Mouse (Mus musculus) c-Kit-negative CD71-positive TER-119-positive erythroid progenitor cells, embryonic 14.5 days (primary cell): Measurements from ENCODE around the gene Diaph3.
"Not testable (repeated sequence)": the region's sequence is repeated elsewhere in the genome, so short reads cannot be mapped to it uniquely, and the experiment has no call there.

Source experiments
- DNase-seq: peaks from one replicate; pipeline ENCODE4 v3.0.0-alpha.2; 2013; ENCODE audit warnings: low read depth, low spot score

Gene Diaph3

DNA sequence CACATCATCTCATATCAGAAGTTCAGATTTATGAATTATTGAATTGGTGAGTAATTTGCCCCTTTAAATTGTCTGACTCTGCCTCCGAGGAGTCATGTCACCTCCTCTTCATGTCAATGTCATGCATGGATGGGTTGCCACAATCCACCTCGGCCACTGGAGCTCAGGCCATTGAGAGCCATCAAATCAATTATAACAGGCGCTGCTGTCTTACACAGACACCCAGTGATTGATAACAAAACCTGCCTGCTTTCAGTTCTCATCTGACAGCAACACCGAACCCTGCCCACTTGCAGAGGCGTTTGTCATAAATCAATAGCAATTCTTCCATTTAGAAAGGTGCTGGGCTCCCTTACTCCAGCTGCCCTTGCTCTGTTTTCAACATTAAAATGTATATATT is 402.1 kb downstream of the Diaph3 start:
- DNase-seq: no peak

DNA sequence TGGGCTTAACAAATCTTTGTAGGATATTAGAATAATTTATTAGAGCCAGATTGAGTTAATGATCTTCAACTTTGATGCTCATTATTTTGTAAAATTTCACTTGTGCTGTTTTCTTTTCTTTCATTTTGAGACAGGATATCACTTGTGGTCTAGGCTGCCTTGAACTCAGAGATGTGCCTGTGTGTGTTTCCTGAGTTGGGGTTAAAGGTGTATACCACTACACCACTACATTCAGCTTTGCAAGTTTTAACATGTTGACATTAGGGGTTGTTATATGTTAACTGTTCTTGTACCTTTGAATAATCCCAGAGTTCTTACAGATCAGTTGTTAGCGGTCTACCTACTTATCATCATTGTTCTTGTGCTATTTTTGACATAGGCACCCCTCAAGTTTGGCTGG is 404.4 kb downstream of the Diaph3 start:
- DNase-seq: no peak

DNA sequence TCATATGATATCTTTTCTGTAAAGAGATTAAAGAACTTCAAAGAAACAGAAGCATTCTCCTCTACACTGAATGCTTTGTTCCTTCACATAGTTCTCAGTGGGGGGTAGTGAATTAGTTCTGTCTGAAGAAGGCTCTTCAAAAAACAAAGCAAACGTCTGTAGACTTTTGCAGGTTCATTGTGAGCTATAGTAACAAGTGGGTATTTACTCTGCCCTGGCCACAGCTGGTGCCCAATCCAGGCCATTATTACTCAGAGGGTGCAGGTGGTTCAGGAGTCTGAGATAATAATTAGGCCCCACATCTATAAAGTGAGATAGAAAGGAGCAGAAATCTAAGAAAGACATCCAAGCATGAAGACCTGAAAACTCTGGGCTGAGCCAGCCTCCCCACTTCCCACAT is 409.7 kb downstream of the Diaph3 start:
- DNase-seq: no peak

DNA sequence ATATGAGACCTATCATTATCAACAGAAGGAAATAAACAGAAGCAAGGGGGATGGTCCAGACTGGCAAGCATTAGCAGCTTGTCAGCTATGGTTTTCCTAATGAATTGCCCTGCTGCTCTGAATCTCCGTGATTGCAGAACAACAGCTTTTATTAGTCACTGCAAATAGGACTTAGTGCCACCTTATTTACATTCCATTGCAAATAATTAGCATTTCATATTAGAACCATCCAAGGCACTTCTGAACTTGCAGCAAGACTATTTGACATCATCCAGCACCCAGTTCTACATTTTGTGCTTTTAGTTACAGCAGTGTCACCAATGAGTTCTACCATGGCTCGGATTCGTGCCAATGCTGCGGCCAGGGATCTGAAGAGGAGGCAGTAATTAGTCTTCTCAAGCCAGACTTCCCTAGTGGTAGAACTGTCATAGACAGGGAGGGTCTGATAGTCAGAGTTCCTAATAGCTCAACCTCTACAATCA is 411.4 kb downstream of the Diaph3 start:
- DNase-seq: no peak

DNA sequence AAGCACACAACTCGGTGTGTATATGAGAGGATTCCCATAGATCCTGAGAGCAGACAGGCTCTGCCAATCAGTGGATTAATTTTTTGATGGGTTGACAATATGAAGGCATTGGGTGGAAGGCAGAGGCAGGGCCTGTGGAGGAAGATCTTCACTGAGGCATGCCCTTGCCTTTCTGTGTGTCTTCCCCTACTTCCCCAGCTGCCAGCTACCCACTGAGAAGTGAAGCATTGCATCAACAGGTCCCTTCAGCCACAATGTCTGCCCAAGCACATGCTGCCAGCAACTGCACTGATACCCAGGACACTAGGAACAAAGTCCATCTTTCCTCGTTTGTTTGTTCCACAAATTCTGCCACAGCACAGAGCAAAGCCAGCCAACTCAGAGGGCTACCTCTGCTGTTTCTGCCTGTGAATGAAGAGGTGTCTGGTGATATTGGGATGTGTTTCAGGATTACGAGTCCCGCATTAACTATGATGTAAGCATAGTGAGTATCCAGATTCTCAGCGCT is 413.4 kb downstream of the Diaph3 start:
- no peak for DNase-seq

DNA sequence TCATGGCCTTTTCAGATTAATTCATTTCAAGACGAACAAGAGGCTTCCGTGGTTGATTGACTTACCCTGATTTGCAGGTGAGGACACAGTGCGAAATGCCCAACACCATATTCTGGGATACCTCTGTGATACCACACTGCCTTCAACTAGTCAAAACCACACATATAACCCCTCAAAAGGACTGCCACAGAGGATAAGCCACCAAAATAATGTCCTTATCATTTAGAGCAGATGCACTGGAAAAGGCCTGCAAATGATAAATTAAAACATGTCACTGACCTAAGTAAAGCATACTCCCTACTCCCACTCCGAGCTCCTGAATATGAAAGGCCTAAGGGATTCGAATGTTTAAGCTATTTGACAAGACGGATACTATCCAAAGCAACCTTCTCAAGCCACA is 419.3 kb downstream of the Diaph3 start:
- DNase-seq: no peak

DNA sequence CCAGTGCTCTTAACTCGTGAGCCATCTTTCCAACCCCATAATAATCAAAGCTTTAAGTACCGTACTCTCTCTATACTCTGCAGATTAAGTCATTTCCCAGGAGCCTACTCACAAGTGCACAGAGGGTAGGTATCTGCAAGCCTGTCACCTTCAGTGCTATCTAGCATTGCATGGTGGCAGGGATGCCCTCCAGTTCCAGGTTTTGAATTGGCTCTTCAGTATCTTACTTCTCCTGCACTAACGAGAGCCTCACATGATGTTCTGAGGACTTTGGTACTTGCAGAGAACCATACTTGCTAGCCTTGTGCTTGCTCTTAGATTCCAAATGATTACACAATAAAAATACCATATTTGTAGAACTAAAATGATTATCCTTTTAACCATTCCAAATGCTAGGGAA is 420.0 kb downstream of the Diaph3 start:
- no peak for DNase-seq

DNA sequence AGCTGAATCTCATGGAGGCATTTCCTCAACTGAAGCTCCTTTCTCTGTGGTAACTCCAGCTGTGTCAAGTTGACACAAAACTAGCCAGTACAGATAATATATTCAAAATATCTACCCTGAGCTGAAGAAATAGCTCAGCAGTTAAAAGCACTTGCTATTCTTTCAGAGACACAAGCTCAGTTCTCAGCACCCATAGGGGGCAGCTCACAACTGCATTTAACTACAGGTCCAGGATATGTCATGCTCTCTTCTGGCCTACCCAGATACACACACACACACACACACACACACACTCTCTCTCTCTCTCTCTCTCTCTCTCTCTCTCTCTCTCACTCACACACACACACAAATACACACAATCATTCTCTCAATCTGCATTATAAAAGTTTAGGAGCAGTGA is 420.6 kb downstream of the Diaph3 start:
- DNase-seq: not testable (repeated sequence)

DNA sequence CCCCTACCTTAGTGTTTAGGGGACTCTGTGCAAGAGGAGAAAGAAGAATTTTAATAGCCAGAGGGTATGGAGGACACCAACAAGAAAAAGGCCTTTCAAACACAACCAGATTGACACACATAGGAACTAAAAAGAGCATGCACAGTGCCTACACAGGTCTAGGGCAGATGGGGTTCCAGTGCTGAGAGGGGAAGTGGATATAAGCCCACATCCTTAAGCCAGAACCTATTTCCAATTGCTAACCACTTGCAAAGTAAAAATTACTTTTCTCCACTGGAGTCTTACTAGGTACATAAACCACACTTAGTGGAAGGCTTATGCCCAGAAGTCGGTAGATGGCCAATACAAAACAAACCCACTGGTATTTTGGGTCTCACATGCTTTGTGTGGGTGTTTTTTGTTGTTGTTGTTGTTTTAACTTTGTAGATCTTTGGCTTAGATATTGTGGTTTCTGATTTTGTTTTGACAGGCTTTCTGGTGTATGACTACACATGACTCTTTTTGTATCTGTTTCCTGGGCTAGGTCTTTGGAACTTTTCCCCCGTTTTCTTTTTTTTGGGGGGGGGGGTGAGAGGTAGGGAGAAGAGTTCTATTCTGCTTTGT is 426.8 kb downstream of the Diaph3 start:
- DNase-seq: no peak

DNA sequence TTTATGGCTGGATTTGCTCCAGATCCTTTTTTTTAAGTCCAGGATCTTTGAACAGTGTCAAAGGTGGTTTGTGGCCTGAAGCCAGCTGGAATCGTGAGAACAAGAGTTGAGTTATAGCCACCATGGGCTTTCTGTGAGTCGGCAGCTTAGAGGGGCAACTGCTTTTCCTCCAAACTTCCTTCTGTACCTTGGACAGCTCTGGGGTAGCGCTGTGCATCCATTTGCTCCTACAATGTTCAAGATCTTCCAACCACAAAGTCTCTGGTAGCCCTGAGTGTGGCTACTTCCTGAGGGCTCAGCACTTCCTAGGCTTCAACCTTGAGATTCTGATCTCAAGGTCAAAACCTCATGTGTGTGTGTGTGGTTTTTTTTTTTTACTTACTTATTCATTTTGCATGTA is 437.0 kb downstream of the Diaph3 start:
- DNase-seq: no peak

DNA sequence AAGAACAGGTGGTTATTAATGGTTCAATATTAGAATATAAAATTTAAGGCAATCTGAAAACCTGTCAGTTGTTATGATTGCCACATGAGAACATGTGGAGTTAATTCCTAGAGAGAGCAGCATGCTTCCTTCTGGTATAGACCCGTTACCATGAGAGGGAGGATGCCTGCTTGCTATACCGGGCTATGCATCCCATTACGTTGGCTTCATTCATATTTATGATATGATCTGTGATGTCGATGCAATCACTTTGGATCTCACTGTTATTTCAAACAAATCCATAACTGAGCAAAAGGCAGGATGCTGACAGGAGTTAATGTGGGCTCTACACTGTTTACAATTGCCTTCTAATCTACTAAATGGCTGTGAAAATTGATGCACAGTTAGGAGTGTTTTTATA is 439.9 kb downstream of the Diaph3 start:
- DNase-seq: no peak

DNA sequence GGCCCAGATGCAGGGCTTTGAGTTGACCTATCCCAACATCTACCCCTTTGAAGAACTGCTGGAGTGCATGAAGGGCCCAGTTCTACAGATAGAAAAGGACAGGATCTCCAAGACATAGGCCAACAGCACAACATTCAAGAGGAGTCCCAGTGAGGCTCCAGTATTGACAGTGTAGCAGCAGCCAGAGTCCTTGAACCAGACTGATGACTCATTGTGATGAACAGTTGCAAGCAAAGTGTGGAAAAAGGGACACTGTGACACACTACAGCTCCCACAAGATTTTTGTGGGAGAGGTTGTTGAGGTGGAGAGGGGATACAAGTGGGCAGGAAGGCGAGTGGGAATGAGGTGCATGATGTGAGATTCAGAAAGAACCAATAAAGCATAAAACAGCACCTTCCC is 443.1 kb downstream of the Diaph3 start:
- no peak for DNase-seq

DNA sequence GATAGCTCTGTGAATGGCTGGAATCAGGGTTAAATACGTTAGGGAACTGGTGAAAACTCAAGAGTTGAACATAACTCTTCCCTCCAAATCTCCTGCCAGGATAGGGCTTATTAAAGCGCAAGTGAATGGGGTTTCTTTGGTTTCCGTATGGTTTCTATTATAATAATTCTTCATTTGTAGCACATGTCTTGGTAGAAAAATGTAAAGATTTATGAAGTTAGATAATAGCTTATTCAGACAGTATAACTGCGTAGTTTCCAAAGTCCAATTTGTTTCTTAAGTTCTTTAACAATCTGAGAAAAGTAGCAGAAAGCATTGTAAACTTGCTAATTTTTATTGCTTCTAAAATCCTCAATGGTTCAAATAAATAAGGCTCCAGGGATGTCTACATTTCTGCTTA is 448.3 kb downstream of the Diaph3 start:
- DNase-seq: no peak

DNA sequence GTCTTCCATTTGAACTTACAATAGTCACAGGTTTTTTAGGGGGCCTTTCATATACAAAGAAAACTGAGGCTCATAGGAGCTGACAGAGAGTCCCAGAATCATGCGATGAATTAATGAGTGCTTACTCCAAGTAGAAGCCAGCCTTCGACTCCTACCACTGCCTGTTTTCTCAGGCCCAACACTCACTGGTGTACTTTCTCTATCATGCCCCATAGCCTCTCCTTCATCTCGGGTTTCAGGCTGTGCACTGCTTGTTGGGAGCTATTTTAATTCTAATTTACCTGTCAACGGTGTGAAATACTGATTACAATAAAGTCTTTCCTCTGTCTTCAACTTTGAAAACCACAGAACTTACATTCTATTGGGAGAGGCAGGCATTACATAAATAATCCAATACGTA is 449.7 kb downstream of the Diaph3 start:
- no peak for DNase-seq

DNA sequence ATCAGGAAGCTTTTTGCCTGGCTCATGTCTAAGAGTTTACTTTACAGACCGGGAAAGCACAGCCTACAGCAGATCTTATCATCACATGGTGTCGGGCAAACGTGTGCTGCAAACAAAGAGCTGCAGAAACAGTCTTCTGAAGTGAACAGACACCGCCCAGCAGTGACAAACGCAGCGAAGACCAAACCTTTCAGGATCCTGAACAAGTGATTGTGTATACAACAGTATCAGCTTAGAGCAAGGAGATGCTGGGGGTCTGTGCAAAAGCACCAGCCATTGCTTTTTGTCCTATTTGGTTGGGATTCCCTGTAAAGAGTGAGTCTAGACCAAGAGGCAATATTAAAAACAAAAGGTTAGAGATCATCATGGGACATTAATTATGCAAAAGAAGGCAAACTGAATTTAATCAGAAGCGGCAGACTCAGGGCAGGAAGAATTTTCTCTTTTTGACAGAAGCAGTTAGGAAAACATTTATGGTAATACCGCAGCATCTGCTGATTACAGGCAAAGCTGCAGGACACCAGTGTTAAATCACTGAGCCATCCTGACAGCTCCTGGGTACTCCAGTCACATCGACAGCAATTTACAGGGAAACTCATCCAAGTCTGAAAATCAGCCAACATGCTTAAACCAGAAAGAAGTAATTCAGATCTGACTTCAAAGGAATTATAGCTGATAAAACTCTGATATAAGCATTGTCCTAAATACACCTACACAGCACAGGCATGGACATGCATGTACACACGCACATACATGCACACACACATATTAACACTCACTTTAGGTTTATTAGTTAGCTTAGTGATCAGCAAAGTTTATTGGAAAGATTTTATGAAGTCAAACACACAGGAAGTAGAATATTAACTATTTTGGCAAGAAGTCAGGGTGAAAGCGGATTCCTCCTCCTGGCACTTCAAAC is 456.2 kb downstream of the Diaph3 start:
- no peak for DNase-seq

DNA sequence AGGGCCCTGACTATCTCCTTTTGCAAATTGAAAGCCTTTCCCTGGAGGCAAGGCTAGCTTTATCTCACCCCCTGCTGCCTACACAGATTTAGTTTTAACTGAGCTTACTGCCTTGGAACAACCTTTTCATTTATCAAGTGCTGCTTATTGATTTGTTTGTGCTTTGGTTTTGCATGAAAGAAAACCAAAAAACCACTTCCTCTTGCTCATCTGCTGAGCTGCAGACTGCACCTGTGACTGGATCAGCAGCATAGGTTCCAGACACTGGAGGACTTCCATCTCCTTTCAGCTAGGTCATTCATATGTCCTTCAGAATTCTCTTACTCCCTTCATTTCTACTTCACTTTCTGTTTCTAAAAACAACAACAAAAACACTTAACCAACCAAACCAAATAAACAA is 459.1 kb downstream of the Diaph3 start:
- DNase-seq: no peak

DNA sequence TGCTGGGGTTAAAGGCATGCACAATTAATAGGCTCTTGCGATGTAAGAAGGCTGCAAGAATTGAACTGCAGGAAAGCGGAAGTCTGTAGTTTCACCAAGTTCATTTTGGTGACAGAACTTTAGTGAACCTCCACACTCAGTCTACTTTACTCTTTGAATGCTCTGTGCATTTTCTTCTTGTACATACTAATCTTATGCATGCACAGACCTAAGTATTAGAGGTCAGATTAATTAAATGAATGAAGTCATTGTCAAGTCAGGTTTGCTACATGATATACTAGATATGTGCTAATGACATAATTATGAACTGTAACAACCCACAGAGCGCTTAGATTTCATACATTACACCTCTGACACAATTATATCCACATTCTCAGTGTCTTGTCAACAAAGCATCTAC is 462.0 kb downstream of the Diaph3 start:
- DNase-seq: no peak

DNA sequence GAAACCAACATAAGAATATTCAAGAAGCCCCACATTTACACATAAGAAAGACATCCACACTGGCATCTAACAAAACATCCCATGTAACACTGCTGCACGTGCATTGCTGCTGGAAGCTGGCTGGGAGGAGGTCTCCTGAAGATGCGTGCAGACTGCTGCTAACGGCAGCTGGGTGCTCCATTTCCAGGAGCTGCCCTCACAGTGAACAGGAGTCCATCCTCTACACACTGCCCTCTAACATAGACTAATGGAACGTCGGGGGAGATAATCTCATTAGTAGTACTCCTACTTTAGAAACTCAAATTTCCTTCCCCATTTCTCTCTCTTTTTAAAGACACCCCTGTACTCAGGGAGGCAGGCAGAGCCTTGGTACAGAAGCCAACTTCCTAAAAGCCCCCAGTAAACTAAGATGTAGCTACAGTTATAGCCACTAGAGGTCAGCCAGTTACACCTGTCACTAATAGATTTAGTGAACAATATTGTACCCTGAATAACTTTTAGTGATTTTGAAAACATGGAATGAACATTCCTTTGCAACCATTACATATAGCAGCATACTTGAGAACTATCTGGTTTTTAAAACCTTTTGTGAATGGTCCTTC is 462.8 kb downstream of the Diaph3 start:
- no peak for DNase-seq

DNA sequence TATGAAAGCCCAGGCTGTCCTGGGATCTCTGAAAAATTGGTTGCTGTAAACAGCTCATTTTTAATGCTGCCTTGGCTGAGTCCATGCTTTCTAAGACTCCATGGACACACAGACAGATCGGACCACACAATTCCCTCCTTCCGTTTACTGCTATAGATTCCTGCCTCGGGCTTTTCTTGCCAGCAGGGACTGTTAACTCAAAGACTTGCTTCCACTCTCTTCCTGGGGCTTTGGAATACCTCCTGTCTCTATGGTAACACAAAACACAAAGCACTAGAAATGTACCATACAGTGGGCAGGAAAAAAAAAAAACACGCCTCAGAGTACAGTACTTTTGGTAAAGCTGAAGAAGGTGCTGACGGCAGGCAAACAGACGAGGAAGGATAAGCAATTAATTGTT is 464.0 kb downstream of the Diaph3 start:
- DNase-seq: no peak

DNA sequence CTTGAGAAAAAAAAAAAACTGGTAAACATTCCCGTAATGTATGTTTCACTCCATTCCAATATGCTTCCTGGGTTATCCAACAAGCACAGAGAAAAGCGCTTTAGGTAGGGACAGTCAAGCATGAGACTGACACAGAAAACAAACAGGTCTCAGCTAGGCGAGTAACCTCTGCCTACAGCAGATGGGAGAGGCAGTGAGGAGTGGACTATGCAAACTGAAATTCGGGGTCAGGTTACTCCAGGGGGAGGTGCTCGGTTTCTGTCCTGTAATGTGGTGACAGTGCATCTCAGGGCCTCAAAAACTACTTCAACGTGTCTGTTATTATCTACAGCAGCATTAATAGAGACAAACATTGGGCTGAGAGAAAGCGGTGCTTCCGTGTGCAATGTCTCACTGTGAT is 465.7 kb downstream of the Diaph3 start:
- no peak for DNase-seq

DNA sequence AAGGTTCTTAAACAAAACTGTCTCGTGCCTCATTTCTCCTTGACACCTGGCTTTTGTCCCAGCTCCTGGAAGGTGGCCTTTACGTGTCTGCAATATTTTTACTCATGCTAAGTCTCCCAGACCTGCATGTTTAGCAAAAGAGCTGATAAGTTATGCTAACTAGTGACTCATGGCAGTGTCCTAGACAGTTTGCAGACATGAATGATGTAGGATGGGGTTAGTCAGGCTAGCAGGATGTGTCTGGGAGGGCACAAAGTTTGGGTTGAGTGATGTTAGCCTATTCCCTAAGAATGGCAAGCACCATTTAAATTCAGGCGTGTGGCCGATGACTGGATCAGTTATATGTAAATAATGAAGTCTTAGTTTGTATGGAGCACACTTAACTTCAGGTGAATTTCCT is 478.2 kb downstream of the Diaph3 start:
- no peak for DNase-seq

DNA sequence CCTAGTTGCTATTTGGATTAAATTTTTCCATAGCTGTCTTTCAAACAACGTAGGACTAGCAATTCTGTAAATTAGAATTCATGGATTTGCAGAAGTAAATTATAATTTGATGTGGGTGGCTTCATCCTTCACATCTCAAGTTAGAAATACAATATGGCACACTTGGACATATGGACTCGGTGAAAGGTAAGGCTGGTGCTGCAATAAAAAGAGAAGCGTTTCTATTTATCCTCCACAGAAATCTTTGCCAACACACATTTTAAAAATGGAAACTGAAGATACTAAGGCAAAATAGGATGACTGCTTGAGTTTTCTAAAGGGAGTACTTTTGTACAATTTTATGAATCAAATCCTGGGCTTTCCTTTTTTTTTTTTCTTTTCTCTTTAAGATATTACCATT is 480.5 kb downstream of the Diaph3 start:
- DNase-seq: no peak

DNA sequence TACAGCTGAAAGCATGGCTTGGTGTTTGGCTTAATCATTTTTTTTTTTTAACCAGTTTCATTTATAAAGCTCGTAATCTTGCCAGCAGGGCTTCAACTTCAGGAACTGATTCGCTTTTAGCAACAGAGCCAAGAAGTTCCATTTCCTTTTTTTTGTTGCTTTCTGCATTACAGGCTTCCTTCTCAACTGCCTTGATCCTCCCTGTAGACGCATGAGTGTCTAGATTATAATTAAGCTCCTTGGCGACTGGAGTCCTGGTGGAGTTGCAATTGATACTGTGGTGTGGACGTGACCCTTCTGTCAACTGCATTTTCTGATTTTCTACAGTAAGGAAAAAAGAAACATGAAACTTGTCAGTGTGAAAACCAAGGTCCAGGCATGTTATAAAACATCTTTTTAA is 484.8 kb downstream of the Diaph3 start:
- DNase-seq: no peak
